Mouse (Mus musculus) midbrain, postnatal 0 days (tissue): ENCODE measurements at regions not wholly inside any gene's neighbourhood (a gene's known extent, or its start where the extent isn't known, plus 50 kb on each side); places are given as distances from the start of the nearest gene placed in this dataset.

ENCODE experiments used
- ATAC-seq: fragments of 200-750 bp; cut with Nextera tagmentation; 2 replicates; pipeline ENCODE4 v1.8.0; 2017; ENCODE audit warnings: moderate number of reproducible peaks, mild to moderate bottlenecking, moderate TSS enrichment, moderate library complexity; ENCODE audit not compliant: low FRiP score
- DNase-seq: peaks from one replicate; pipeline ENCODE4 v3.0.0-alpha.2; 2015; ENCODE audit warnings: low spot score
- H3K27ac ChIP-seq: fragments of 300-500 bp; sonication (generic); 2 replicates; pipeline ENCODE4 v1.5.1; 2014; ENCODE audit warnings: low read depth, mild to moderate bottlenecking, low read length, mixed read lengths
- H3K27me3 ChIP-seq: fragments of 300-500 bp; sonication (generic); 2 replicates; pipeline ENCODE4 v1.6.1; 2014; ENCODE audit warnings: low read length, control low read depth, mixed read lengths; ENCODE audit not compliant: insufficient read depth
- H3K36me3 ChIP-seq: fragments of 300-500 bp; sonication (generic); 2 replicates; pipeline ENCODE4 v1.6.1; 2014; ENCODE audit warnings: low read length, control low read depth, mixed read lengths; ENCODE audit not compliant: insufficient read depth
- H3K4me1 ChIP-seq: fragments of 300-500 bp; sonication (generic); 2 replicates; pipeline ENCODE4 v1.6.1; 2014; ENCODE audit warnings: mild to moderate bottlenecking, control low read depth, antibody characterized with exemption, low read length, mixed read lengths; ENCODE audit not compliant: insufficient read depth
- H3K4me2 ChIP-seq: fragments of 300-500 bp; sonication (generic); 2 replicates; pipeline ENCODE4 v1.6.1; 2014; ENCODE audit warnings: low read depth, mild to moderate bottlenecking, low read length, mixed read lengths; ENCODE audit not compliant: poor library complexity, severe bottlenecking
- H3K4me3 ChIP-seq: fragments of 300-500 bp; sonication (generic); 2 replicates; pipeline ENCODE4 v1.5.1; 2014; ENCODE audit warnings: low read depth, mild to moderate bottlenecking, low read length, moderate library complexity
- H3K9ac ChIP-seq: fragments of 300-500 bp; sonication (generic); replicated peaks from 2 replicates; pipeline ENCODE4 v1.6.1; 2014; ENCODE audit warnings: mild to moderate bottlenecking, low read length, moderate library complexity, mixed read lengths; ENCODE audit not compliant: poor library complexity, severe bottlenecking
- H3K9me3 ChIP-seq: fragments of 300-500 bp; sonication (generic); 2 replicates; pipeline ENCODE4 v1.6.1; 2016; ENCODE audit warnings: low read length, control low read depth
- CTCF ChIP-seq: IDR thresholded peaks from 2 replicates; pipeline ENCODE4 v1.5.1; 2016; ENCODE audit warnings: antibody characterized with exemption, mild to moderate bottlenecking
- WGBS: fragments of 180-500 bp; shearing (Covaris S2); extraction: QIAGEN DNeasy Blood & Tissue Kit; methylation state at CpG from one replicate; pipeline ENCODE4 v1.1.7; 2014; 5-methylcytosine and 5-hydroxymethylcytosine counted together

GRCm38 (mm10) chr10:42086691-42087090 is 68.4 kb upstream of the Armc2 start:
- no peak for TF ChIP-seq CTCF
- ATAC-seq = no peak
- no peaks in the 10 kb centered on the region for H3K27me3 ChIP-seq
- H3K9ac ChIP-seq = no peak overlapping the region
- DNase-seq = no peak
- no peak overlapping the region for H3K4me2 ChIP-seq
- no peaks in the 10 kb centered on the region for H3K9me3 ChIP-seq
- no peak overlapping the region for H3K27ac ChIP-seq
- WGBS = 94% methylated on average over 10 of the region's 10 CpGs
- no peak overlapping the region for H3K4me3 ChIP-seq
- no peaks in the 10 kb centered on the region for H3K36me3 ChIP-seq
- H3K4me1 ChIP-seq = no peaks in the 10 kb centered on the region

- no peak for TF ChIP-seq CTCF
- Histone ChIP-seq H3K4me2 (no peak overlapping the region), H3K27me3 (no peaks in the 10 kb centered on the region), H3K36me3 (no peaks in the 10 kb centered on the region), H3K4me3 (no peak overlapping the region), H3K9me3 (no peaks in the 10 kb centered on the region), H3K4me1 (no peaks in the 10 kb centered on the region), H3K27ac (no peak overlapping the region), H3K9ac (no peak overlapping the region)
- no peak for ATAC-seq
- WGBS = 82% methylated on average over 2 of the region's 2 CpGs
- DNase-seq = no peak
Measured at GRCm38 (mm10) chr10:42085295-42085694, 67.1 kb upstream of the Armc2 start.

- no peak for TF ChIP-seq CTCF
- no peak overlapping the region for H3K27ac ChIP-seq
- no peaks in the 10 kb centered on the region for H3K4me1 ChIP-seq
- H3K9ac ChIP-seq = no peak overlapping the region
- H3K36me3 ChIP-seq = no peaks in the 10 kb centered on the region
- ATAC-seq (no peak), DNase-seq (no peak)
- no peaks in the 10 kb centered on the region for H3K9me3 ChIP-seq
- no peak overlapping the region for H3K4me2 ChIP-seq
- WGBS = 75% methylated on average over 7 of the region's 7 CpGs
- no peaks in the 10 kb centered on the region for H3K27me3 ChIP-seq
- H3K4me3 ChIP-seq = no peak overlapping the region
Measured at GRCm38 (mm10) chr10:42082227-42082840, 64.1 kb upstream of the Armc2 start.

GRCm38 (mm10) chr10:42079775-42080174 is 61.5 kb upstream of the Armc2 start:
- H3K27me3 ChIP-seq = no peaks in the 10 kb centered on the region
- H3K27ac ChIP-seq = no peak overlapping the region
- H3K4me2 ChIP-seq = no peak overlapping the region
- no peaks in the 10 kb centered on the region for H3K4me1 ChIP-seq
- no peak overlapping the region for H3K9ac ChIP-seq
- DNase-seq (no peak), ATAC-seq (no peak)
- no peaks in the 10 kb centered on the region for H3K9me3 ChIP-seq
- H3K36me3 ChIP-seq = no peaks in the 10 kb centered on the region
- H3K4me3 ChIP-seq = no peak overlapping the region
- no peak for TF ChIP-seq CTCF

- Histone ChIP-seq H3K4me3 (no peak overlapping the region), H3K27ac (no peak overlapping the region), H3K36me3 (no peaks in the 10 kb centered on the region), H3K9me3 (no peaks in the 10 kb centered on the region), H3K27me3 (no peaks in the 10 kb centered on the region), H3K4me1 (no peaks in the 10 kb centered on the region), H3K4me2 (no peak overlapping the region), H3K9ac (no peak overlapping the region)
- ATAC-seq (no peak), DNase-seq (no peak)
- WGBS = 70% methylated on average over 4 of the region's 4 CpGs
- TF ChIP-seq CTCF = no peak
Measured at GRCm38 (mm10) chr10:42076711-42077110, 58.5 kb upstream of the Armc2 start.

- ATAC-seq (no peak), DNase-seq (no peak)
- Histone ChIP-seq H3K4me3 (no peak overlapping the region), H3K27ac (no peak overlapping the region), H3K9me3 (no peaks in the 10 kb centered on the region), H3K9ac (no peak overlapping the region), H3K4me2 (no peak overlapping the region), H3K27me3 (no peaks in the 10 kb centered on the region), H3K4me1 (no peaks in the 10 kb centered on the region), H3K36me3 (no peaks in the 10 kb centered on the region)
- no peak for TF ChIP-seq CTCF
- 93% methylated on average over 6 of the region's 6 CpGs for WGBS
Measured at GRCm38 (mm10) chr10:42075545-42075944, 57.3 kb upstream of the Armc2 start.
